Mouse (Mus musculus): ENCODE results near the gene Tmco3.

GRCm38 (mm10) chr8:13339646-13339990 lies 51.6 kb downstream of the Tmco3 start:
- TF ChIP-seq POLR2A (IDR thresholded peaks at IDR 0.05; ENCODE audit: low read depth, low read length) (no peak), CTCF (IDR thresholded peaks at IDR 0.05; ENCODE audit: borderline replicate concordance, insufficient read depth, low read length) (no peak)
